In genomic region chr2:68466124-68467070, GRCm38 (mm10) we compare ENCODE assay signal across 10 mouse cellular contexts. TPM values are rescaled to one million over a fixed set of nuclear protein-coding genes. Genes with fewer than 3 reads are reported as not detected.
DNase-seq lines count a peak whose midpoint lies in the region; ATAC-seq and TF ChIP-seq lines count a peak whose summit lies in the region.
"Had no signal": no experiment of that assay in that cellular context is flagged by ENCODE, and none has a peak within 500 bp of the region (broad histone marks: within the 10 kb centered on the region; RNA-seq: fewer than 3 reads in every experiment).

No protein-coding gene starts in this region.

- no peaks in the 10 kb centered on the region for H3K9me3 ChIP-seq in forebrain, embryonic 10.5 days
- no peaks in the 10 kb centered on the region for H3K9me3 ChIP-seq in forebrain, embryonic 11.5 days (ENCODE audit: control insufficient read depth, low read length)
- no peaks in the 10 kb centered on the region for H3K9me3 ChIP-seq in liver, postnatal 0 days (ENCODE audit: low read length)
- H3K9me3 ChIP-seq: liver, embryonic 15.5 days had no signal

- H3K4me2 ChIP-seq in forebrain, embryonic 11.5 days (ENCODE audit: low read depth, low read length, severe bottlenecking) = no peak overlapping the region
- H3K4me2 ChIP-seq in liver, postnatal 0 days (ENCODE audit: low read depth, low read length) = no peak overlapping the region
- H3K4me2 ChIP-seq: liver, embryonic 15.5 days had no signal

- no peak overlapping the region for H3K4me3 ChIP-seq in forebrain, embryonic 10.5 days
- no peak overlapping the region for H3K4me3 ChIP-seq in forebrain, embryonic 11.5 days (ENCODE audit: low read depth, low read length)
- H3K4me3 ChIP-seq in liver, postnatal 0 days (ENCODE audit: low read depth, low read length) = no peak overlapping the region
- no peak overlapping the region for H3K4me3 ChIP-seq in left cerebral cortex, adult 2 months
- H3K4me3 ChIP-seq: liver, embryonic 15.5 days had no signal

- no peak for ATAC-seq in forebrain, embryonic 11.5 days (replicated peaks; ENCODE audit: low FRiP score)
- ATAC-seq in liver, postnatal 0 days = no peak

- 0 out of 2 replicates have a peak overlapping the region, but pooled peaks have one; percentile 20 for H3K27ac ChIP-seq in forebrain, embryonic 10.5 days
- H3K27ac ChIP-seq in forebrain, embryonic 11.5 days (ENCODE audit: low read depth, low read length) = no peak overlapping the region
- no peak overlapping the region for H3K27ac ChIP-seq in liver, postnatal 0 days (ENCODE audit: low read depth)
- no peak overlapping the region for H3K27ac ChIP-seq in left cerebral cortex, adult 2 months
- H3K27ac ChIP-seq: liver, embryonic 15.5 days had no signal

- peaks cover 31% of the 10 kb centered on the region for H3K36me3 ChIP-seq in forebrain, embryonic 10.5 days (replicated peaks)
- no peaks in the 10 kb centered on the region for H3K36me3 ChIP-seq in forebrain, embryonic 11.5 days (ENCODE audit: control insufficient read depth, insufficient read depth, low read length)
- H3K36me3 ChIP-seq in liver, postnatal 0 days (replicated peaks; ENCODE audit: insufficient read depth, low read length) = no peaks in the 10 kb centered on the region
- H3K36me3 ChIP-seq: liver, embryonic 15.5 days had no signal

- no peaks in the 10 kb centered on the region for H3K27me3 ChIP-seq in forebrain, embryonic 10.5 days (ENCODE audit: poor library complexity, severe bottlenecking)
- H3K27me3 ChIP-seq in forebrain, embryonic 11.5 days (ENCODE audit: control insufficient read depth, insufficient read depth, low read length) = no peaks in the 10 kb centered on the region
- peaks cover 14% of the 10 kb centered on the region for H3K27me3 ChIP-seq in liver, postnatal 0 days (ENCODE audit: insufficient read depth, low read length)
- H3K27me3 ChIP-seq: CH12.LX had no signal

- peaks cover 62% of the 10 kb centered on the region for H3K4me1 ChIP-seq in forebrain, embryonic 10.5 days
- peaks cover 2% of the 10 kb centered on the region; the same call in 1 of the 2 replicates for H3K4me1 ChIP-seq in forebrain, embryonic 11.5 days (replicated peaks; ENCODE audit: control insufficient read depth, insufficient read depth, low read length)
- peaks cover 5% of the 10 kb centered on the region; the same call in 1 of the 2 replicates for H3K4me1 ChIP-seq in liver, postnatal 0 days (ENCODE audit: insufficient read depth)

- no peak overlapping the region for H3K9ac ChIP-seq in forebrain, embryonic 11.5 days (ENCODE audit: low read length)
- H3K9ac ChIP-seq in liver, postnatal 0 days (replicated peaks) = no peak overlapping the region
- H3K9ac ChIP-seq: liver, embryonic 15.5 days had no signal

- no peak for TF ChIP-seq EP300 in liver, postnatal 0 days (IDR thresholded peaks at IDR 0.05; ENCODE audit: low read depth)

- DNase-seq in forebrain, embryonic 10.5 days (ENCODE audit: extremely low spot score, low spot score) = no peak
- no peak for DNase-seq in forebrain, embryonic 11.5 days (ENCODE audit: low spot score)
- DNase-seq in adrenal gland, postnatal 10 days = peak; percentile 79
- peak; percentile 81 for DNase-seq in heart, adult 8-10 months (ENCODE audit: low spot score)
- DNase-seq in liver, postnatal 0 days = peak; percentile 17
- DNase-seq in thymus, adult 18-20 months = peak; percentile 51 to 69
- DNase-seq in left cerebral cortex, adult 8-10 months (ENCODE audit: low spot score in 2 of 2) = no peak
- DNase-seq in left cerebral cortex, adult 2 months (ENCODE audit: extremely low spot score in 1 of 2, low spot score in 2 of 2) = no peak

- no peak for TF ChIP-seq CTCF in liver, postnatal 0 days (IDR thresholded peaks at IDR 0.05; ENCODE audit: low read depth)
- no peak for TF ChIP-seq CTCF in left cerebral cortex, adult 2 months (IDR thresholded peaks at IDR 0.05)

- intact Hi-C loops in left cerebral cortex, adult 2 months (cut with DNase I) = no loop called here

- 81% methylated on average over 18 of the region's 19 CpGs for WGBS in forebrain, embryonic 10.5 days
- whole genome bisulfite sequencing in forebrain, embryonic 11.5 days = 81% methylated on average over 17 of the region's 19 CpGs
- WGBS in liver, postnatal 0 days (ENCODE audit: insufficient replicate concordance) = 48% methylated on average over 17 of the region's 19 CpGs

RNA-seq across cellular contexts. Expression of gene Stk39, which starts 5.7 kb away (rescaled TPM):
- polyA plus RNA-seq in forebrain, embryonic 10.5 days (2016; fragmentation: Nextera tagmentation; extraction: Ambion mirVana) = 29.5 and 30.2 TPM in 2 replicates
- 45.1 and 52.4 TPM in 2 replicates for polyA plus RNA-seq in forebrain, embryonic 11.5 days (2014; fragmentation: Nextera tagmentation; extraction: Ambion mirVana)
- 10 to 100 TPM; 50.2 to 69.4 TPM for total RNA-seq in adrenal gland, postnatal 10 days (2021)
- total RNA-seq in heart, adult 8-10 months (2022) = 10 to 100 TPM; 63.7 to 93.6 (median 79.1) TPM
- 1.7 and 2.5 TPM in 2 replicates for polyA plus RNA-seq in liver, postnatal 0 days (2015; fragmentation: Nextera tagmentation; extraction: Ambion mirVana)
- total RNA-seq in left cerebral cortex, adult 8-10 months (2022) = 10 to 100 TPM; 88.4 to 96.1 (median 92.5) TPM
- 10 to 100 TPM; 82.0 to 87.6 TPM for total RNA-seq in left cerebral cortex, adult 2 months (2021)
- total RNA-seq: CH12.LX had no signal

Comparison
In these comparisons a context has a peak if more than half of its experiments do, and no peak if none do; other contexts are left out.
1. DNase-seq: peak in adrenal gland, postnatal 10 days (single experiment), heart, adult 8-10 months (single experiment), liver, postnatal 0 days (single experiment) and thymus, adult 18-20 months (2 of 2); none in forebrain, embryonic 10.5 days (single experiment), forebrain, embryonic 11.5 days (single experiment), left cerebral cortex, adult 8-10 months (0 of 2) and left cerebral cortex, adult 2 months (0 of 2).